Mouse (Mus musculus) hindbrain, postnatal 0 days (tissue): ENCODE data around the gene Enpp1. TPM values are rescaled to one million over a fixed set of nuclear protein-coding genes. Genes with fewer than 3 reads are reported as not detected.

Experiments used
- ATAC-seq: fragments of 200-750 bp; cut with Nextera tagmentation; 2 replicates; pipeline ENCODE4 v1.8.0; 2017; ENCODE audit warnings: mild to moderate bottlenecking, moderate TSS enrichment, moderate library complexity
- DNase-seq: peaks from one replicate; pipeline ENCODE4 v3.0.0-alpha.2; 2015; ENCODE audit warnings: low spot score
- H3K27ac ChIP-seq: fragments of 300-500 bp; sonication (generic); 2 replicates; pipeline ENCODE4 v1.5.1; 2014; ENCODE audit warnings: mild to moderate bottlenecking
- H3K27me3 ChIP-seq: fragments of 300-500 bp; sonication (generic); 2 replicates; pipeline ENCODE4 v1.6.1; 2014; ENCODE audit warnings: low read length, mixed read lengths; ENCODE audit not compliant: insufficient read depth
- H3K36me3 ChIP-seq: fragments of 300-500 bp; sonication (generic); 2 replicates; pipeline ENCODE4 v1.6.1; 2014; ENCODE audit warnings: low read length, mixed read lengths; ENCODE audit not compliant: insufficient read depth
- H3K4me1 ChIP-seq: fragments of 300-500 bp; sonication (generic); 2 replicates; pipeline ENCODE4 v1.6.1; 2014; ENCODE audit warnings: antibody characterized with exemption, low read length, mixed read lengths; ENCODE audit not compliant: insufficient read depth
- H3K4me2 ChIP-seq: fragments of 300-500 bp; sonication (generic); 2 replicates; pipeline ENCODE4 v1.6.1; 2014; ENCODE audit warnings: low read depth, mild to moderate bottlenecking, low read length, moderate library complexity, mixed read lengths
- H3K4me3 ChIP-seq: fragments of 300-500 bp; sonication (generic); 2 replicates; pipeline ENCODE4 v1.5.1; 2014; ENCODE audit warnings: low read length
- H3K9ac ChIP-seq: fragments of 300-500 bp; sonication (generic); replicated peaks from 2 replicates; pipeline ENCODE4 v1.6.1; 2014; ENCODE audit warnings: mild to moderate bottlenecking, low read length, moderate library complexity, mixed read lengths
- H3K9me3 ChIP-seq: fragments of 300-500 bp; sonication (generic); 2 replicates; pipeline ENCODE4 v1.6.1; 2016; ENCODE audit warnings: low read length, mixed read lengths
- CTCF ChIP-seq: IDR thresholded peaks from 2 replicates; pipeline ENCODE4 v1.5.1; 2016; ENCODE audit warnings: antibody characterized with exemption, control low read depth, low read depth
- WGBS: fragments of 180-500 bp; shearing (Covaris S2); extraction: QIAGEN DNeasy Blood & Tissue Kit; methylation state at CpG from one replicate; pipeline ENCODE4 v1.1.7; 2014; 5-methylcytosine and 5-hydroxymethylcytosine counted together
- polyA plus RNA-seq: library from polyadenylated mRNA; unstranded; fragments of >200 nt; fragmentation: Nextera tagmentation; extraction: Ambion mirVana; gene quantifications from 2 replicates; pipeline ENCODE4 v1.2.1, GENCODE M21; 2015
- total RNA-seq: library from RNA; depleted of rRNA; stranded (reverse); fragments of >200 nt; gene quantifications from 2 replicates; pipeline ENCODE4 v1.2.3, GENCODE M21; 2014

The Enpp1 gene
- total and polyA plus RNA-seq, 2 experiments from 2014 or later, result 2.7 to 4.1 TPM

DNA sequence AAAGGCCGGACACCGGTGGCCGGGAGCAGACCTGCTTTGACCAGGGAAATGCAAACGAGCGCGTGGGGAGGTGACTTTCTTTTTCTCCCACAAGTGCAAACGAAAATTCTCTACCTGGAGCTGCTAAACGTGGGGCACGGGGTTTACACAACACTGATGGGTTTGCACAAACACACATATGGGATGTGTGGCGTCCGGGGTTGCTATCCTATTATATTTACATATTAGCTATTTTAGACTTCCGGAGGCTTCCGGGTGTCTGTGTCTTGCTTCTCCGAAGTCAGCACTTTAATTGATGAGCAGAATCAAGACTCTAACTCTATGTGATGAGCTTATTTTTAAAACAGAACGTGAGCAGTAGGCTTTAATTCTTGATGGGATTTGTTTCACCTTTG lies 405 bp upstream of the Enpp1 start:
- WGBS, result 11% methylated on average over 15 of the region's 15 CpGs
- DNase-seq, result no peak

DNA sequence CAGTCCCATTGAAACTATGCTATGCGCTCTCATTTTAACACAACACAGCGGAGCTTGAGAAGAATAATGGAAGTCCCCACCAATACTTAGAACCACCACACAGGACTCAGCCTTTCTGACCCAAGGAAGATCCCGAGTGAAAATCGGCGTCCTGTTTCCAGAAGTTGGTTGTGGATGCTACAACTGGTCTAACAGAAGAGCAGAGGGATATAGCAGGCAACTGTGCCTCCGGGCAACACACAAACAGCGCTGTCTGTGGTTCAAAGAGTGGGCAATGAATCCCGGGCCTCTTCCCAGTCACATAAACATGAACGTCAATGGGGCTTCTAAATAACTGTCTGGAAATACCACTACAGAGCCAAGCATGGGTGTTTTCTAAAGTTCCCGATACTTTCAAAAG lies 888 bp downstream of the Enpp1 start:
- Histone ChIP-seq H3K27ac (no peak overlapping the region), H3K36me3 (no peaks in the 10 kb centered on the region), H3K4me3 (peak overlapping the region; percentile 72), H3K27me3 (no peaks in the 10 kb centered on the region), H3K4me1 (0 out of 2 replicates have a peak, but pooled peaks cover 3% of the 10 kb centered on the region), H3K9ac (peak overlapping the region; percentile 58), H3K4me2 (peak overlapping the region; percentile 100), H3K9me3 (no peaks in the 10 kb centered on the region)
- no peak for TF ChIP-seq CTCF
- DNase-seq, result peak; percentile 38
- WGBS, result 16% methylated on average over 10 of the region's 10 CpGs
- ATAC-seq, result peak; percentile 38; the same call in 1 of the 2 replicates

More for the DNA sequence above, 405 bp upstream of the Enpp1 start:
- no peak overlapping the region for H3K27ac ChIP-seq
- peak overlapping the region; percentile 58 for H3K9ac ChIP-seq
- TF ChIP-seq CTCF, result no peak
- ATAC-seq, result 0 out of 2 replicates have a peak, but pooled peaks have one; percentile 2
- H3K4me3 ChIP-seq, result peak overlapping the region; percentile 72
- peak overlapping the region; percentile 100 for H3K4me2 ChIP-seq
- no peaks in the 10 kb centered on the region for H3K36me3 ChIP-seq
- no peaks in the 10 kb centered on the region for H3K9me3 ChIP-seq
- no peaks in the 10 kb centered on the region for H3K27me3 ChIP-seq
- 0 out of 2 replicates have a peak, but pooled peaks cover 3% of the 10 kb centered on the region for H3K4me1 ChIP-seq

DNA sequence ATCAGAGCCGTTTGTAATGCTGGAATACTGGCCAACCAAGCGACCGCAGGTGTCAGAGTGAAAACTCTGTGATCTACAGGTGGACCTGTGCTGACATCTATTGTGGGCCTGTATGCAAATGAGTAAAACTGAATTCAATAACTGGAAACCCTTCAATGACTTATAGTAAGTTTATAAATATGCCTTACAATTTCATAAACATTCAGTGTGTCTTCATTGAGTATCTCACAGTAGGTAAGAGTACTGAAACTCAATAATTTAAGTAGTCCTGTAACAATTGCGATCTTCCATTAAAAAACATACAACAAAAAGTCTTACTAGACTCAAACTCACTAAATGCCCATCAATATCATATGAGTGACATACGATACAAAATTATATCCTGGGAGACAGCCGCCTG lies 1.6 kb downstream of the Enpp1 start:
- H3K9me3 ChIP-seq, result no peaks in the 10 kb centered on the region
- H3K27me3 ChIP-seq, result no peaks in the 10 kb centered on the region
- H3K4me3 ChIP-seq, result no peak overlapping the region
- TF ChIP-seq CTCF, result no peak
- 92% methylated on average over 6 of the region's 6 CpGs for WGBS
- DNase-seq (no peak), ATAC-seq (no peak)
- H3K36me3 ChIP-seq, result no peaks in the 10 kb centered on the region
- no peak overlapping the region for H3K9ac ChIP-seq
- no peak overlapping the region for H3K27ac ChIP-seq
- H3K4me2 ChIP-seq, result no peak overlapping the region
- 0 out of 2 replicates have a peak, but pooled peaks cover 3% of the 10 kb centered on the region for H3K4me1 ChIP-seq

DNA sequence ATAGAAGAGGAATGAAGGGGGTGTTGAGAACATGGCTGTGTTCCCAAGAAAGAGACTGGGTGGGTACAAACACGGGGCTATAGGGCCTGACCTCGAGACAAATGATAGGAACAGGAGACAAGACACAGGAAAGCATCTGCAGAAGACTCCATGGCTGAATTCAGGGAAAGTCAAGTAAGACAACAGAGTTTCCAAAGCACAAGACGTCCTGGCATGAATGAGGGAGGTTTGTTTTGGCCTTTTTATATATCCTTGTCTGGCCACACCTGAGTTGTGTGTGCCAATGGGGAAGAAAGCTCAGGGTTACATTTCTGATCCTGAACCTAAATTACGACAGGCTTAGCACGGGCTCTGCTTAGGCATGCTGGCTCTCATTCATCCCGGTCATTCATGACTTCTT lies 4.2 kb downstream of the Enpp1 start:
- Histone ChIP-seq H3K4me2 (no peak overlapping the region), H3K36me3 (no peaks in the 10 kb centered on the region), H3K27ac (no peak overlapping the region), H3K27me3 (no peaks in the 10 kb centered on the region), H3K4me1 (0 out of 2 replicates have a peak, but pooled peaks cover 3% of the 10 kb centered on the region), H3K9me3 (no peaks in the 10 kb centered on the region), H3K9ac (no peak overlapping the region), H3K4me3 (no peak overlapping the region)
- 89% methylated on average over 6 of the region's 6 CpGs for WGBS
- no peak for DNase-seq
- ATAC-seq, result no peak
- TF ChIP-seq CTCF, result no peak

DNA sequence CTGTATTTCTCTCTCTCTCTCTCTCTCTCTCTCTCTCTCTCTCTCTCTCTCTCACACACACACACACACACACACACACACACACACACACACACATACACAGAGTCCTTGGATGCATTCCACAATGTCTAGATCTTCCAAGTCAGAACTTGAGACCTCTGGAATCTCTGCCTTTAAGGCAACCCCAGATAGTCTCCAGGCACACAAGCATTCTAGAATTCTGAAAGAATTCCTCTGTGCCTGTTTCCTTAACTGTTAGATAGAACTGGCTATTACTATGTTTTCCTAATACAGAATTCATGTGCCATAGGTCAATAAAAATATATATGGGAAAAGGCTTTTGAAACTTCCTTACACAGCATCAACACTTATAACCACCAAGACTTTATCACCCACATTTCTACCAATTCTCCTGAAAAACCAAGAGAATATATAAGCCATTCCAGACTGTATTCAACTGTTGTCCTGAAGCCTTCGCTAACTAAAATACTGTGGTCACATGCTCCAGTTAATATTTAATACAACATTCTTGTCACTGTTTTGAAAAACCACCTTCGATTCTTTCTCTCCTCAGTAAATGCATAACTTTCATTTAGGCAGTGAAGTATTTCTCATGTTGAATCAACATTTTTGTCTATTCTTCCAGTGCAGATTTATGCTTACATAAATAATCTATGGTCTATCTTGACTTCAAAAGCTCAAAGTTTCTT lies 5.4 kb downstream of the Enpp1 start:
- Histone ChIP-seq H3K4me1 (0 out of 2 replicates have a peak, but pooled peaks cover 3% of the 10 kb centered on the region), H3K27me3 (no peaks in the 10 kb centered on the region), H3K9me3 (no peaks in the 10 kb centered on the region), H3K36me3 (no peaks in the 10 kb centered on the region), H3K4me3 (no peak overlapping the region), H3K4me2 (no peak overlapping the region), H3K27ac (no peak overlapping the region), H3K9ac (no peak overlapping the region)
- WGBS, result 87% methylated on average over 2 of the region's 2 CpGs
- no peak for TF ChIP-seq CTCF
- ATAC-seq, result no peak
- no peak for DNase-seq

DNA sequence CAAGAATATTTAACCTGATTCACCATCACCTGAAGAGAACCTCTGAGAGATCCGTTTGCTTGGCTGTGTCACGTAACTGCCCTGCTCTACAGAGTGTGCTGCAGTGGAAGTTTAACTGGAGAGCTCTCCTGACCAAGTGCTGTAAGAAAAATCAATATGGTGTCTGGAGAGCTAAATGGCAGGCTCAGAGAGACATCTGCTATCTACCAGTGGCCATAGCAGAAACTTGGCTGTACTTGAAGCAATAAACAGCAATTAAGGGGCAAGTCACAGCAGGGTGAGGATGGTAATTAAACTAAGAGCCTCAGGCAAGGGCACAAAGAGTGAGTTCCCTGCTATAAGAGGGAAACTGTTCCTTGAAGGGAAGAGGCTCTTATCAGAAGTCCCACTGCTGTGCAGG lies 9.3 kb downstream of the Enpp1 start:
- Histone ChIP-seq H3K4me3 (no peak overlapping the region), H3K27me3 (no peaks in the 10 kb centered on the region), H3K9me3 (no peaks in the 10 kb centered on the region), H3K4me1 (no peaks in the 10 kb centered on the region), H3K36me3 (no peaks in the 10 kb centered on the region), H3K4me2 (no peak overlapping the region), H3K9ac (no peak overlapping the region), H3K27ac (no peak overlapping the region)
- 64% methylated on average over 2 of the region's 2 CpGs for WGBS
- ATAC-seq (peak; percentile 36; the same call in 1 of the 2 replicates), DNase-seq (peak; percentile 27)
- no peak for TF ChIP-seq CTCF
